Mouse (Mus musculus) heart, embryonic 12.5 days (tissue): ENCODE data around the gene Crxos. TPM values are rescaled to one million over a fixed set of nuclear protein-coding genes. Genes with fewer than 3 reads are reported as not detected.

Experiments used
- ATAC-seq: fragments of 200-750 bp; cut with Nextera tagmentation; 2 replicates; pipeline ENCODE4 v1.8.0; 2017; ENCODE audit warnings: moderate TSS enrichment, moderate library complexity; ENCODE audit not compliant: insufficient number of reproducible peaks, low FRiP score
- H3K27ac ChIP-seq: fragments of 300-500 bp; sonication (generic); 2 replicates; pipeline ENCODE4 v1.5.1; 2016; ENCODE audit warnings: mild to moderate bottlenecking, moderate library complexity; ENCODE audit not compliant: poor library complexity, severe bottlenecking
- H3K27me3 ChIP-seq: fragments of 300-500 bp; sonication (generic); replicated peaks from 2 replicates; pipeline ENCODE4 v1.6.1; 2016; ENCODE audit warnings: mild to moderate bottlenecking, moderate library complexity
- H3K36me3 ChIP-seq: fragments of 300-500 bp; sonication (generic); 2 replicates; pipeline ENCODE4 v1.6.1; 2016; ENCODE audit warnings: mild to moderate bottlenecking, moderate library complexity
- H3K4me1 ChIP-seq: fragments of 300-500 bp; sonication (generic); replicated peaks from 2 replicates; pipeline ENCODE4 v1.6.1; 2016; ENCODE audit warnings: mild to moderate bottlenecking
- H3K4me2 ChIP-seq: fragments of 300-500 bp; sonication (generic); 2 replicates; pipeline ENCODE4 v1.6.1; 2016; ENCODE audit warnings: mild to moderate bottlenecking, moderate library complexity
- H3K4me3 ChIP-seq: fragments of 300-500 bp; sonication (generic); 2 replicates; pipeline ENCODE4 v1.5.1; 2016; ENCODE audit warnings: mild to moderate bottlenecking
- H3K9ac ChIP-seq: fragments of 300-500 bp; sonication (generic); 2 replicates; pipeline ENCODE4 v1.6.1; 2016; ENCODE audit warnings: mild to moderate bottlenecking, moderate library complexity
- H3K9me3 ChIP-seq: fragments of 300-500 bp; sonication (generic); replicated peaks from 2 replicates; pipeline ENCODE4 v1.6.1; 2016; ENCODE audit warnings: mild to moderate bottlenecking, moderate library complexity
- WGBS: fragments of 180-500 bp; shearing (Covaris S2); methylation state at CpG from one replicate; pipeline ENCODE4 v1.1.7; 2016; 5-methylcytosine and 5-hydroxymethylcytosine counted together
- polyA plus RNA-seq: library from polyadenylated mRNA; unstranded; fragments of >200 nt; fragmentation: Nextera tagmentation; extraction: Ambion mirVana; gene quantifications from 2 replicates; pipeline ENCODE4 v1.2.1, GENCODE M21; 2016

Crxos gene
- polyA plus RNA-seq, 1 experiment from 2014 or later: not detected

DNA sequence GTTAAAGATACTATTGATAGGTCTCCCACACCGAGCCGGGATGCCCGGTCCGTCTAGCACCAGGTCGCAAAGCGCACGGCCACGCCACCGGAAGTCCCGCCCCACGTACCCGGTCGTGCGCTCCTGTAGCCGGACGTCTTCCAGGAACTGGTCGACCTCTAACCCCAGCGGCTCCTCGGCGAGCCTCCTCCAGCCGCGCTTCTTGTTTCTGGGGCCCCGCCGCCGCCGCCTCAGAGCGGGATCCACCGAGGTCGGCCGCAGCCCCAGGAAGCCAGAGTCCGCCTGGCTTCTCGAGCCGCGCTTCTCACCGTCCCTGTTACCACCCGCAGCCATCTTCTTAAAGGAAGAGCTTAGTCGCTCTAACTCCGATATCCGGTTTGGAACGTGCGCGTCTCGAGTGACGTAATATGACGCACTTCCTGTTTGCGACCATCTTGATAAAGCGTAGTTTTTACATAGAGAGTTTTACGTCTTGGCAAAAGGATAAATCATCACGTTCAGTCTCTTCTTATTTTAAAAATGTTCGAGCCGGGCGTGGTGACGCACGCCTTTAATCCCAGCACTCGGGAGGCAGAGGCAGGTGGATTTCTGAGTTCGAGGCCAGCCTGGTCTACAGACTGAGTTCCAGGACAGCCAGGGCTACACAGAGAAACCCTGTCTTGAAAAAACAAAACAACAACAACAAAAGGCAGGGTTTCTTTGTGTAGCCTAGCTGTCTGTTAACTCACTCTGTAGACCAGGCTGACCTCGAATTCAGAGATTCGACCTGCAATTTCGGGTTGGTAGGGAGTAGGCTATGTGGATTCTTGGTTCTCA lies 63.5 kb downstream of the Crxos start, which contains the start of gene Nop53:
Nop53 (minus strand) TSS at position 354 of the 816 bp plus-strand sequence.
- WGBS: 2% methylated on average over 59 of the region's 59 CpGs
- peak; percentile 89 for ATAC-seq
- H3K36me3 ChIP-seq: peaks cover 42% of the 10 kb centered on the region

DNA sequence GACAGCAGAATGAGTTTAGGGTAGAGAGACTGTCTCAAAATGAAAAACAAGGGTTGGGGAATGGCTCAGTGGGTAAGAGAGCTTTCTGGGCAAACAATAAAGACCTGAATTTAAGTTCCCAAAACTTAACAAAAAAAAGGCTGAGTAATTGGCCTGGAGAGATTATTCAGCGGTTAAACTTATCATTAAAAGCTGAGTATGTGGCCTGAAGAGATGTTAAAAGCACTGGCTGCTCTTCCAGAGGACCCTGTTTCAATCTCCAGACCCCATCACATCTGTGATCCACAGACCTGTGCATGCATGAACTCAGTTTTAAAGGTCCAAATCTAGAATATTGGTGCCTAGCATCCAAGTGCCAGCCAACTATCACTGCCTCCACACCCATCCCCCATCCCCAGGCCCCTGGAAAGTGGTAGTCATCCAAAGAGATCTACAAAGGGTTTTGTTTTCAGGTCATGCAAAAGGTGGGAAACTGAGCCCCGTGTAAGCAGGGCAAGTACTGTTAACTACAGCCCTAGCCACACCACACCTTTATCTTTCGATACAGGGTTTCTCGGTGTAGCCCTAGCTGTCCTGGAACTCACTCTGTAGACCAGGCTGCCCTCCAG lies 65.3 kb downstream of the Crxos start:
- WGBS: 38% methylated on average over 4 of the region's 4 CpGs
- 0 out of 2 replicates have a peak overlapping the region, but pooled peaks have one; percentile 72 for H3K9ac ChIP-seq

More for the DNA sequence above, 63.5 kb downstream of the Crxos start, which contains the start of gene Nop53:
- Histone ChIP-seq H3K27me3 (no peaks in the 10 kb centered on the region), H3K4me1 (peaks cover 24% of the 10 kb centered on the region), H3K4me2 (peak within 1 kb of the TSS; percentile 86), H3K9me3 (no peaks in the 10 kb centered on the region), H3K9ac (peak within 1 kb of the TSS; percentile 75), H3K27ac (peak within 1 kb of the TSS; percentile 92), H3K4me3 (peak within 1 kb of the TSS; percentile 64)

DNA sequence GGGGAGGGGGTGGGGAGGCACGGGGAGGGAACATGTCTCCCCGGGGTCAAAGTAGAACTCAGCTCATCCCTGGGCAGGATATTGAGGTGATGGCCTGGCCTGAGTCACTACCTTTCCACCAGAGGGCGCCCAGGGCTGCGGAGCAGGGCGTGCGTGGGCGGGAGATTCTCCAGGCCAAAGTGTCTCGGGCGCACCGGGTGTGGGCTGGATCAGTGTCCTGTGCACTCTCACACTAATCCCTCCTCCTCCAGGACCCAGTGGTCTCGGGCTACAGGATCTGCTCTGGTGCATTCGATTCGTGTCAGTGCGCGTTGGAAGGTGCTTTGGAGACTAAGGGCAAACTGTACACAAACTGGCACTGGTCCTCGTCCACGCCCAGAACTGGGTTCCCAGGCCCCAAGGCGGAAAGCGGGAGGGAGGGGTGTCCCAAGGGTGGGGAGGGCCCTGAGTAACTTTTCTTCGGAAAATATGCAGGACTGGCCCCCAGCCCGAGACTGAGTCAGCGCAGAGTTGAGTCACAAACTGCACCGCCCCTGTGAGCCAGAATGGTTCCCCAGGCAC lies 66.0 kb downstream of the Crxos start:
- Histone ChIP-seq H3K4me1 (peaks cover 24% of the 10 kb centered on the region), H3K9ac (peak overlapping the region; percentile 72), H3K4me3 (peak overlapping the region; percentile 28), H3K36me3 (peaks cover 31% of the 10 kb centered on the region), H3K4me2 (peak overlapping the region; percentile 71), H3K27ac (peak overlapping the region; percentile 58; the same call in 1 of the 2 replicates), H3K9me3 (peaks cover 2% of the 10 kb centered on the region; the same call in 1 of the 2 replicates), H3K27me3 (no peaks in the 10 kb centered on the region)
- ATAC-seq: peak; percentile 66
- 3% methylated on average over 23 of the region's 23 CpGs for WGBS

More for the DNA sequence above, 65.3 kb downstream of the Crxos start:
- Histone ChIP-seq H3K27me3 (no peaks in the 10 kb centered on the region), H3K27ac (peak overlapping the region; percentile 58; the same call in 1 of the 2 replicates), H3K4me2 (peak overlapping the region; percentile 71), H3K9me3 (no peaks in the 10 kb centered on the region), H3K4me3 (no peak overlapping the region), H3K4me1 (peaks cover 24% of the 10 kb centered on the region), H3K36me3 (peaks cover 35% of the 10 kb centered on the region)
- no peak for ATAC-seq

DNA sequence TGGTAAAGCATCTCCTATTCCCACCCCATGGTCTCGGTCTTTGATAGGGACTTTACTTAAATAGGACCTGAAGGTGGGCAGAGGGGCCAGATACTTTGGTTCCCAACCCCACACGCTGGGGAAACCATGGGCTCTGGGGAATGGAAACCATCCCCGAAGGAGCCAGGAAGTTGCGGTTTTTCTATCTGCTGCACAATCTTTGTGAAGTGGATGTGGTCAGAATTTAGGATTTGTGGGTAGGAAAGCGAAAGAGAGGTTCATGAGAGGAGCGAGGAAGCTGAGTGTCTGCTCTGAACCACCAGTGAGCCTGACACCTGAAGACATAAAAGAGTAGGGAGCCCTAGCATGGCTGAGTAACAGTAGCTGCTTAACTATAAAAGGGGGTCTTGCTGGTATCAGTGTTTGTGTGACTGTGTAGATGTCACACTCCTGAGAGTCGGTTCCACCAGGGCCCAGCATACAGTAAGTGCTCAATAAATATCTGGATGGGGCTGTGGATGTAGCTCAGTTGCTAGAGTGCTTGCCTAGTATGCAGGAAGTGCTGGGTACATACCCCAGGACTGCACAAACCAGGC lies 66.9 kb downstream of the Crxos start:
- 68% methylated on average over 7 of the region's 7 CpGs for WGBS
- no peak overlapping the region for H3K4me3 ChIP-seq
- no peak overlapping the region for H3K4me2 ChIP-seq
- peaks cover 23% of the 10 kb centered on the region for H3K4me1 ChIP-seq
- ATAC-seq: no peak
- peaks cover 26% of the 10 kb centered on the region for H3K36me3 ChIP-seq
- H3K9me3 ChIP-seq: peaks cover 6% of the 10 kb centered on the region; the same call in 1 of the 2 replicates
- H3K27ac ChIP-seq: peak overlapping the region; percentile 58; the same call in 1 of the 2 replicates
- no peak overlapping the region for H3K9ac ChIP-seq
- no peaks in the 10 kb centered on the region for H3K27me3 ChIP-seq

DNA sequence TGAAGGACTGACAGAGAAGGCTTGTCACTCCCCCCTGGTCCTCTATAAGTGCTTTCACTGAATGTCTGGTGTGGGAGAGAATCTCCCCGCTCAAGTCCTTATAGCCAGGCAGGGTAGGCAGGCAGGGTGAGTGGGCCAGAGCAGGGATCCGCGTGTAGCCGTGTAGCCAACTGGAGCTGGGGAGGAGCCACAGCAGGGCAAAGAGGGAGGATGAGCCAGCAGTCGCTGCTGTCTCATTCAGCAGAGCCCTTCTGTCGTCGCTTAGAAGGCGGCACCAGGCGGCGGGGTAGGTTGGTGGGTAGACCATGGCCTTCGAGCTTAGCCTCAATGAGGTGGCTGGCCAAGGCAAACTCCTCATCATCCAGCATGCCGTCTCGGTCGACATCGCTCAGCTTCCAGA lies 67.6 kb downstream of the Crxos start:
- no peak overlapping the region for H3K4me2 ChIP-seq
- no peaks in the 10 kb centered on the region for H3K27me3 ChIP-seq
- H3K36me3 ChIP-seq: peaks cover 24% of the 10 kb centered on the region
- H3K4me1 ChIP-seq: peaks cover 24% of the 10 kb centered on the region
- WGBS: 82% methylated on average over 15 of the region's 15 CpGs
- H3K4me3 ChIP-seq: no peak overlapping the region
- H3K9ac ChIP-seq: no peak overlapping the region
- no peak overlapping the region for H3K27ac ChIP-seq
- ATAC-seq: no peak
- H3K9me3 ChIP-seq: peaks cover 6% of the 10 kb centered on the region; the same call in 1 of the 2 replicates

DNA sequence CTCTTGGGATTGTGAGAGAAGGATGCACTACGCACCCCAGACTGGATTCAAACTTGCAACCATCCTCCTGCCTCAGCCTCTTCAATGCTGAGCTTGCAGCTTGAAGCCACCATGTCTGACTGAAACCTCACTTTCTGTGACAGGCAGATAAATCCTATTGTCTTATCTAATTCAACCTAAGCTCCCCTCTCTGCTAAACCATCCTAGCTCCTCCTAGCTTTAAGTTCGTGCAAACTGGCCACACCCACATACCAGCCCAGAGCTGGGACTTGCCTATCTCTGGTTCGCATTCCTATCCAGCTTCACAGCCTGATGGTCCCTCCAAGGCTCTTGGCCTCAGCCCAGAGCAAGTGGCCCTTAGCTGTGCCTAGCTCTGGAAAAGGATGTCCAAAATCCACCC lies 70.0 kb downstream of the Crxos start:
- peaks cover 6% of the 10 kb centered on the region; the same call in 1 of the 2 replicates for H3K9me3 ChIP-seq
- no peak overlapping the region for H3K4me2 ChIP-seq
- H3K4me3 ChIP-seq: no peak overlapping the region
- H3K27ac ChIP-seq: no peak overlapping the region
- no peak for ATAC-seq
- WGBS: 44% methylated on average over 3 of the region's 3 CpGs
- H3K9ac ChIP-seq: no peak overlapping the region
- H3K27me3 ChIP-seq: no peaks in the 10 kb centered on the region
- peaks cover 35% of the 10 kb centered on the region for H3K36me3 ChIP-seq
- peaks cover 36% of the 10 kb centered on the region for H3K4me1 ChIP-seq

Other genes with a start within 250 kb of the Crxos start
- gene Obox3, start 242.7 kb upstream of the Crxos start, polyA plus RNA-seq: not detected in 2 replicates
- gene Obox5, start 132.5 kb upstream of the Crxos start, polyA plus RNA-seq: not detected in 2 replicates
- gene Obox6, start 42.9 kb upstream of the Crxos start, polyA plus RNA-seq: not detected in 2 replicates
- not detected in 2 replicates for gene Crx, start 2.6 kb upstream of the Crxos start, polyA plus RNA-seq
- 759 and 790 TPM in 2 replicates for gene Selenow, start 39.8 kb downstream of the Crxos start, polyA plus RNA-seq
- gene Nop53, start 63.5 kb downstream of the Crxos start, polyA plus RNA-seq: 122 and 126 TPM in 2 replicates
- gene Ehd2, start 85.0 kb downstream of the Crxos start, polyA plus RNA-seq: 35.2 and 37.9 TPM in 2 replicates
- 5.9 and 6.4 TPM in 2 replicates for gene Bicra, start 165.3 kb downstream of the Crxos start, polyA plus RNA-seq
- 0.05 TPM in 1 of 2 replicates, not detected in the other for gene Zfp541, start 179.2 kb downstream of the Crxos start, polyA plus RNA-seq
- gene Napa, start 215.8 kb downstream of the Crxos start, polyA plus RNA-seq: 144 and 159 TPM in 2 replicates
- gene Kptn, start 237.3 kb downstream of the Crxos start, polyA plus RNA-seq: 29.4 and 31.0 TPM in 2 replicates
- 0.28 and 0.30 TPM in 2 replicates for gene Slc8a2, start 247.2 kb downstream of the Crxos start, polyA plus RNA-seq